Mouse (Mus musculus) bone marrow, adult 2 months (tissue): ENCODE results near the gene Myrf. TPM values are rescaled to one million over a fixed set of nuclear protein-coding genes. Genes with fewer than 3 reads are reported as not detected.
A peak's percentile ranks its signal among the peaks of the same experiment; 100 is the strongest.

Experiments
- H3K27ac ChIP-seq: fragments of 200-500 bp; 2 replicates; pipeline ENCODE4 v1.5.1; 2012; ENCODE audit warnings: low read depth, mild to moderate bottlenecking, control low read depth, inconsistent platforms, low read length; ENCODE audit not compliant: control insufficient read depth, poor library complexity, insufficient read depth
- H3K4me1 ChIP-seq: fragments of 200-500 bp; 2 replicates; pipeline ENCODE4 v1.6.1; 2011; ENCODE audit warnings: low read length; ENCODE audit not compliant: control insufficient read depth, insufficient read depth
- H3K4me3 ChIP-seq: fragments of 200-500 bp; replicated peaks from 2 replicates; pipeline ENCODE3; 2011; ENCODE audit warnings: mild to moderate bottlenecking, low read depth, low read length, control low read depth; ENCODE audit not compliant: control insufficient read depth
- CTCF ChIP-seq: fragments of 200-500 bp; IDR thresholded peaks from 2 replicates; pipeline ENCODE4 v1.5.1; 2011; ENCODE audit warnings: low read length, control low read depth; ENCODE audit not compliant: control insufficient read depth, insufficient read depth
- POLR2A ChIP-seq: fragments of 200-500 bp; IDR thresholded peaks from 2 replicates; pipeline ENCODE4 v1.6.1; 2011; ENCODE audit warnings: low read depth, mild to moderate bottlenecking, control low read depth, low read length, borderline replicate concordance; ENCODE audit not compliant: control insufficient read depth
- WGBS: fragments of 180-500 bp; shearing (Covaris S2); methylation state at CpG from one replicate; pipeline ENCODE4 v1.1.7; 2018; 5-methylcytosine and 5-hydroxymethylcytosine counted together
- polyA plus RNA-seq: library from polyadenylated mRNA; stranded (reverse); fragments of >200 nt; gene quantifications from 2 replicates; pipeline ENCODE4 v1.2.4, GENCODE M21; 2011; ENCODE audit warnings: low replicate concordance; ENCODE audit not compliant: missing spikeins, insufficient read depth, insufficient read length

The Myrf gene
- polyA plus RNA-seq, 1 experiment, result 0.35 TPM

GRCm38 (mm10) chr19:10197130-10197529 is 43.4 kb downstream of the Myrf start:
- Histone ChIP-seq H3K4me3 (no peak overlapping the region), H3K27ac (no peak overlapping the region), H3K4me1 (no peaks in the 10 kb centered on the region; the same call in 1 of the 2 replicates)
- TF ChIP-seq POLR2A, result no peak
- TF ChIP-seq CTCF, result no peak
- WGBS, result 90% methylated on average over 4 of the region's 4 CpGs

GRCm38 (mm10) chr19:10195252-10195651 is 45.3 kb downstream of the Myrf start:
- no peak overlapping the region for H3K4me3 ChIP-seq
- H3K27ac ChIP-seq, result no peak overlapping the region
- no peaks in the 10 kb centered on the region; the same call in 1 of the 2 replicates for H3K4me1 ChIP-seq
- 84% methylated on average over 5 of the region's 5 CpGs for WGBS
- TF ChIP-seq POLR2A, result no peak
- TF ChIP-seq CTCF, result no peak

GRCm38 (mm10) chr19:10194337-10194736 is 46.2 kb downstream of the Myrf start:
- H3K4me3 ChIP-seq, result no peak overlapping the region
- H3K27ac ChIP-seq, result no peak overlapping the region
- WGBS, result 93% methylated on average over 11 of the region's 11 CpGs
- no peak for TF ChIP-seq POLR2A
- no peak for TF ChIP-seq CTCF
- H3K4me1 ChIP-seq, result no peaks in the 10 kb centered on the region; the same call in 1 of the 2 replicates

- no peaks in the 10 kb centered on the region; the same call in 1 of the 2 replicates for H3K4me1 ChIP-seq
- no peak overlapping the region for H3K4me3 ChIP-seq
- TF ChIP-seq CTCF (no peak), POLR2A (no peak)
- H3K27ac ChIP-seq, result no peak overlapping the region
- WGBS, result 35% methylated on average over 7 of the region's 7 CpGs
Observed at GRCm38 (mm10) chr19:10191326-10191725, 49.2 kb downstream of the Myrf start.

- Histone ChIP-seq H3K4me3 (no peak overlapping the region), H3K27ac (no peak overlapping the region), H3K4me1 (no peaks in the 10 kb centered on the region; the same call in 1 of the 2 replicates)
- WGBS, result 37% methylated on average over 2 of the region's 2 CpGs
- peak; percentile 76 for TF ChIP-seq CTCF
- TF ChIP-seq POLR2A, result no peak
Observed at GRCm38 (mm10) chr19:10190796-10191195, 49.8 kb downstream of the Myrf start.

GRCm38 (mm10) chr19:10189940-10190339 is 50.6 kb downstream of the Myrf start:
- no peak for TF ChIP-seq CTCF
- no peak for TF ChIP-seq POLR2A
- Histone ChIP-seq H3K4me1 (no peaks in the 10 kb centered on the region; the same call in 1 of the 2 replicates), H3K27ac (no peak overlapping the region), H3K4me3 (no peak overlapping the region)
- WGBS, result 93% methylated on average over 8 of the region's 8 CpGs

GRCm38 (mm10) chr19:10189022-10189421 is 51.5 kb downstream of the Myrf start:
- H3K27ac ChIP-seq, result no peak overlapping the region
- no peak overlapping the region for H3K4me3 ChIP-seq
- WGBS, result 96% methylated on average over 6 of the region's 6 CpGs
- no peak for TF ChIP-seq CTCF
- TF ChIP-seq POLR2A, result no peak
- no peaks in the 10 kb centered on the region; the same call in 1 of the 2 replicates for H3K4me1 ChIP-seq

- H3K4me3 ChIP-seq, result no peak overlapping the region
- 92% methylated on average over 10 of the region's 10 CpGs for WGBS
- H3K27ac ChIP-seq, result no peak overlapping the region
- TF ChIP-seq POLR2A (no peak), CTCF (no peak)
- peaks cover under 1% of the 10 kb centered on the region; the same call in 1 of the 2 replicates for H3K4me1 ChIP-seq
Observed at GRCm38 (mm10) chr19:10188281-10188811, 52.2 kb downstream of the Myrf start.
